Mouse (Mus musculus): ENCODE data around the gene Ugt1a7c.

DNA sequence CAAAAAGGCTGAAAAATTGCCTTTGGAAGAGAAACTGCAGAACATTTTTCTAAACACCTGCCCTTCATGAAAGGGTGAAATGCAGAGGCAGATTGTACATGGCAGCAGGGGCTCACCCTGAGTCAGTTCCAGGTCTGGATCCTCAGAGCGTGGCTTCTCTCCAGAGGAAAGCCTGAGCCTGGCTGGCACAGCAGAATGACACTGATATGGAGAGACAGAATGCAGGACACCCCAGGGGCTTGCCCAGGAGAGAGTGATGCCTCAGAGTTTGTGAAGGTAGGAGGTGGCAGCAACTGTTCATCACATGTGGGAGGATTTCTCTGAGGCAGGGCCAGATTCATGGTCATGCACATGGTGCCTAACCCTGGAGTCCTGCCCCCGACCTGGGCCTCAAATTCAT, 105.1 kb downstream of the Ugt1a7c start:
- TF ChIP-seq CHD2 (IDR thresholded peaks at IDR 0.05; ENCODE audit: low read length) (no peak), MAX (IDR thresholded peaks at IDR 0.05; ENCODE audit: low read length) (no peak), CTCF (IDR thresholded peaks at IDR 0.05 in 2 of 3, conservative IDR thresholded peaks at IDR 0.05 in 1 of 3; ENCODE audit: control insufficient read depth in 1 of 3, insufficient read depth in 1 of 3, low read depth in 2 of 3, low read length in 3 of 3, poor library complexity in 1 of 3, severe bottlenecking in 1 of 3) (no peak), POLR2A (IDR thresholded peaks at IDR 0.05; ENCODE audit: control insufficient read depth in 1 of 2, insufficient read depth in 1 of 2, low read depth in 1 of 2, low read length in 2 of 2, poor library complexity in 1 of 2) (no peak), POLR2AphosphoS2 (IDR thresholded peaks at IDR 0.05; ENCODE audit: low read length) (no peak), UBTF (IDR thresholded peaks at IDR 0.05; ENCODE audit: borderline replicate concordance, insufficient read depth, low read depth, low read length) (no peak), TAL1 (IDR thresholded peaks at IDR 0.05; ENCODE audit: low read length) (no peak), GATA1 (IDR thresholded peaks at IDR 0.05; ENCODE audit: low read depth, low read length) (no peak), MEF2A (IDR thresholded peaks at IDR 0.05; ENCODE audit: extremely low read depth, insufficient replicate concordance, low read depth, low read length, poor library complexity, severe bottlenecking) (no peak), MAFK (IDR thresholded peaks at IDR 0.05; ENCODE audit: borderline replicate concordance, low read depth, low read length) (no peak), GABPA (IDR thresholded peaks at IDR 0.05; ENCODE audit: low read depth, low read length) (no peak)
